Mouse (Mus musculus) layer of hippocampus, adult 11-12 months (tissue): ENCODE results near the gene Syt1.

ENCODE experiments used
- DNase-seq: peaks from one replicate; pipeline ENCODE4 v3.0.0; 2022; ENCODE audit warnings: low spot score

The Syt1 gene

GRCm38 (mm10) chr10:108649174-108649573, 361.6 kb downstream of the Syt1 start:
- DNase-seq: no peak

- no peak for DNase-seq
Measured at GRCm38 (mm10) chr10:108643915-108644314, 366.9 kb downstream of the Syt1 start.

GRCm38 (mm10) chr10:108638095-108638494, 372.7 kb downstream of the Syt1 start:
- DNase-seq: no peak

GRCm38 (mm10) chr10:108636086-108636485, 374.7 kb downstream of the Syt1 start:
- no peak for DNase-seq

GRCm38 (mm10) chr10:108635616-108636015, 375.2 kb downstream of the Syt1 start:
- DNase-seq: no peak

GRCm38 (mm10) chr10:108630841-108631240, 379.9 kb downstream of the Syt1 start:
- no peak for DNase-seq

GRCm38 (mm10) chr10:108626404-108626803, 384.4 kb downstream of the Syt1 start:
- no peak for DNase-seq

GRCm38 (mm10) chr10:108623002-108623401, 387.8 kb downstream of the Syt1 start:
- no peak for DNase-seq

GRCm38 (mm10) chr10:108619861-108620260, 390.9 kb downstream of the Syt1 start:
- no peak for DNase-seq

GRCm38 (mm10) chr10:108619217-108619616, 391.6 kb downstream of the Syt1 start:
- DNase-seq: no peak

GRCm38 (mm10) chr10:108610057-108610644, 400.6 kb downstream of the Syt1 start:
- DNase-seq: peak; percentile 33

- peak; percentile 40 for DNase-seq
Measured at GRCm38 (mm10) chr10:108601672-108602412, 408.9 kb downstream of the Syt1 start.

GRCm38 (mm10) chr10:108600693-108601092, 410.1 kb downstream of the Syt1 start:
- DNase-seq: peak; percentile 65

- no peak for DNase-seq
Measured at GRCm38 (mm10) chr10:108597385-108597784, 413.4 kb downstream of the Syt1 start.

GRCm38 (mm10) chr10:108596162-108596927, 414.4 kb downstream of the Syt1 start:
- no peak for DNase-seq

GRCm38 (mm10) chr10:108589355-108589754, 421.4 kb downstream of the Syt1 start:
- DNase-seq: no peak

- DNase-seq: no peak
Measured at GRCm38 (mm10) chr10:108588924-108589323, 421.9 kb downstream of the Syt1 start.

GRCm38 (mm10) chr10:108583694-108584093, 427.1 kb downstream of the Syt1 start:
- peak; percentile 31 for DNase-seq

GRCm38 (mm10) chr10:108582397-108582730, 428.4 kb downstream of the Syt1 start:
- DNase-seq: no peak

GRCm38 (mm10) chr10:108581555-108582396, 429.0 kb downstream of the Syt1 start:
- no peak for DNase-seq

- no peak for DNase-seq
Measured at GRCm38 (mm10) chr10:108580786-108581420, 429.9 kb downstream of the Syt1 start.

- DNase-seq: no peak
Measured at GRCm38 (mm10) chr10:108579396-108579795, 431.4 kb downstream of the Syt1 start.
